Mouse (Mus musculus): ENCODE data around the gene Cyp2a12.
"Not testable (repeated sequence)": the region's sequence is repeated elsewhere in the genome, so short reads cannot be mapped to it uniquely, and the experiment has no call there.

Cyp2a12 gene

GRCm38 (mm10) chr7:27028789-27029188 lies at the start of gene Cyp2a12:
Cyp2a12 (plus strand) TSS chr7:27029081.
- no peak for DNase-seq (ENCODE audit: low spot score)

GRCm38 (mm10) chr7:26981464-26981863 lies 47.4 kb upstream of the Cyp2a12 start:
- DNase-seq (ENCODE audit: low spot score): not testable (repeated sequence)

GRCm38 (mm10) chr7:26981937-26982336 lies 46.9 kb upstream of the Cyp2a12 start:
- DNase-seq (ENCODE audit: low spot score): not testable (repeated sequence)

GRCm38 (mm10) chr7:26982551-26982950 lies 46.3 kb upstream of the Cyp2a12 start:
- DNase-seq (ENCODE audit: low spot score): no peak

- not testable (repeated sequence) for DNase-seq (ENCODE audit: low spot score)
Observed at GRCm38 (mm10) chr7:26983151-26983550, 45.7 kb upstream of the Cyp2a12 start.

GRCm38 (mm10) chr7:27026581-27026980 lies 2.3 kb upstream of the Cyp2a12 start:
- not testable (repeated sequence) for DNase-seq (ENCODE audit: low spot score)

- not testable (repeated sequence) for DNase-seq (ENCODE audit: low spot score)
Observed at GRCm38 (mm10) chr7:27048886-27049285, 20.0 kb downstream of the Cyp2a12 start.

GRCm38 (mm10) chr7:27059333-27059732 lies 30.5 kb downstream of the Cyp2a12 start:
- not testable (repeated sequence) for DNase-seq (ENCODE audit: low spot score)

- DNase-seq (ENCODE audit: low spot score): not testable (repeated sequence)
Observed at GRCm38 (mm10) chr7:27059896-27060295, 31.0 kb downstream of the Cyp2a12 start.

- DNase-seq (ENCODE audit: low spot score): no peak
Observed at GRCm38 (mm10) chr7:27078641-27079040, 49.8 kb downstream of the Cyp2a12 start.

GRCm38 (mm10) chr7:27081625-27082024 lies 52.7 kb downstream of the Cyp2a12 start:
- no peak for DNase-seq (ENCODE audit: low spot score)

All from ovary, postnatal 14 days (tissue).